Mouse (Mus musculus) Patski (cell line): Measurements from ENCODE around the gene 1700011L22Rik. TPM values are rescaled to one million over a fixed set of nuclear protein-coding genes. Genes with fewer than 3 reads are reported as not detected.

Experiments used
- ATAC-seq: fragments of 100-300 bp; one replicate; pipeline ENCODE4 v1.8.0; 2021
- CTCF ChIA-PET: fragments of 350-600 bp; sonication (Branson Sonifier 250); formaldehyde crosslinking; loops from one replicate; lab custom pipeline; 2022; ENCODE audit warnings: inconsistent platforms; lab: Charles Lee
- POLR2A ChIA-PET: fragments of 350-600 bp; sonication (Branson Sonifier 250); formaldehyde crosslinking; loops from one replicate; lab custom pipeline; 2022; ENCODE audit warnings: antibody characterized with exemption, inconsistent platforms; lab: Charles Lee
- DNase-seq: peaks from one replicate; pipeline ENCODE4 v3.0.0-alpha.2; 2011; ENCODE audit warnings: low read depth, low spot score
- H3K27me3 ChIP-seq: fragments of 371-371 bp; one replicate; pipeline ENCODE4 v1.5.1; 2021
- CTCF ChIP-seq: fragments of 100-300 bp; IDR thresholded peaks from one replicate; pipeline ENCODE4 v1.5.1; 2021
- in situ Hi-C: fragments of 300-500 bp; cut with MboI; formaldehyde crosslinking; loops from 3 replicates; pipeline ENCODE4 v1.11.1; 2018; ENCODE audit warnings: low pct_unique_long_range_greater_than_20kb, mixed read lengths
- polyA plus RNA-seq: library from polyadenylated mRNA; unstranded; gene quantifications from one replicate; pipeline ENCODE4 v1.2.3, GENCODE M21; 2021

The 1700011L22Rik gene
- polyA plus RNA-seq, 1 experiment from 2014 or later: 0.06 TPM

DNA sequence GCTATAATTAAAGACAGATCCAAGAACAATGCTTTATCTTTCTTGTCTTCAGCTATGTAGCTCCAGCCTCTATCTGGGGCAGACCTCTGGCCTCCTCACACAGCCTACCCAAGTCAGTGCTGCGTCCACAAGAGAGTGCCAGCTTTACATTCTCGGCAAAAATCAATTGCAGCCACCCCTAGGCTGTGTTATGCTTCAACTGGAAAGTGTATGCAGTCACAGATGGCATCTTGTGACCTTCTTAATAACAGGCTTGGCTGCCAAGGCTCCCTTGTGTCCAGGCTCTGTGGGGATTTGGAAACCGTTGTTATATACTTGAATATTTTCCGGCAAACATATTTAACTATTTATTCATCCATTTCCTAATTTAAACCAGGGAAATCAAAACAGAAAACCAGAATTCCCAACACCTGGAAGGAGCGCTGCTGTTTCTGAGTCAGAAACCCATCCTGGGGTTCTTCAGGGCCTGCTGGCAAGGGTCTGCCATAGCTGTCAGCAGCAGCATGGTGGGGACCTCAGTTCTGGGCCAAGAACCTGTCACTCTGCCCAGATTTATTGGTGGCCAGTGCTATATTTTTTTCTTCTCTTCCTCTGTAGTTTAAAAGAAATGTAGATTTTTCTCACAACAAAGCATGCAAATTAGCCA is 26.1 kb downstream of the 1700011L22Rik start:
- CTCF ChIA-PET: interaction anchor here (0.9 kb wide), 1 partner anchor 9 kb away, joined by 5 read pairs; no protein-coding TSS in a partner anchor
- POLR2A ChIA-PET: interaction anchor here (0.6 to 1.2 kb wide), 2 partner anchors 9 to 14 kb away, joined by 3 to 4 read pairs; no protein-coding TSS in a partner anchor
- no peak for TF ChIP-seq CTCF
- in situ Hi-C loops: no loop called here
- no peak for DNase-seq
- H3K27me3 ChIP-seq: no peaks in the 10 kb centered on the region
- peak; percentile 54 for ATAC-seq

GRCm38 (mm10) chr8:79211630-79212029 is 36.7 kb downstream of the 1700011L22Rik start:
- ATAC-seq (peak; percentile 6), DNase-seq (peak; percentile 66)
- in situ Hi-C loops: loop anchor here (10.0 kb wide), 1 partner anchor 283 kb away; no protein-coding TSS in a partner anchor
- CTCF ChIA-PET: no interaction called here
- H3K27me3 ChIP-seq: no peaks in the 10 kb centered on the region
- no peak for TF ChIP-seq CTCF
- POLR2A ChIA-PET: interaction anchor here (0.8 kb wide), 1 partner anchor 183 kb away, joined by 3 read pairs; the partner anchor contains the start of gene Zfp827

- POLR2A ChIA-PET: interaction anchor here (0.8 kb wide), 1 partner anchor 48 kb away, joined by 4 read pairs; no protein-coding TSS in a partner anchor
- TF ChIP-seq CTCF: no peak
- in situ Hi-C loops: loop anchor here (10.0 kb wide), 1 partner anchor 285 kb away; no protein-coding TSS in a partner anchor
- H3K27me3 ChIP-seq: no peaks in the 10 kb centered on the region
- DNase-seq: no peak
- CTCF ChIA-PET: no interaction called here
- ATAC-seq: no peak
Measured at GRCm38 (mm10) chr8:79209641-79210358, 38.6 kb downstream of the 1700011L22Rik start.

- ChIA-PET CTCF (no interaction called here), POLR2A (interaction anchor here (0.8 kb wide), 1 partner anchor 47 kb away, joined by 4 read pairs; no protein-coding TSS in a partner anchor)
- peak; percentile 98 for DNase-seq
- no peak for TF ChIP-seq CTCF
- peak; percentile 96 for ATAC-seq
- H3K27me3 ChIP-seq: no peaks in the 10 kb centered on the region
- in situ Hi-C loops: no loop called here
Measured at GRCm38 (mm10) chr8:79208691-79209640, 39.4 kb downstream of the 1700011L22Rik start.

DNA sequence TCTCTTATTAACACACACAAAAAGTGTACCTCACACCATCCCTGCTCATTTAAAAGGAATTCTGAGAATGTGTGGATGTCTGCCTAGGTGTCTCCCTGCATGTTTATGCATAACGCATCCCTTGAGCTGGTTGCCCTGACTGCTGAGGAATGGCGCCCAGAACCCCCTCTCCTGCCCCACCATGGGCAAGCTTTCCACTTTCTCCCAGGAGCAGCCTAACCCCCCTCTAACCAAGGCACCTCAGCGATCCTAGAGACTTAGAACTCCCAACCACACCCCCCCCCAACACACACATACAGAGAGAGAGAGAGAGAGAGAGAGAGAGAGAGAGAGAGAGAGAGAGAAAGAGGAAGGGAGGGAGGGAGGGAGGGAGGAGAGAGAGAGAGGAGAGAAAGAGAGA is 40.2 kb downstream of the 1700011L22Rik start:
- CTCF ChIA-PET: no interaction called here
- H3K27me3 ChIP-seq: no peaks in the 10 kb centered on the region
- POLR2A ChIA-PET: interaction anchor here (0.6 to 1.3 kb wide), 3 partner anchors 14 to 54 kb away, joined by 3 to 4 read pairs (median 3); no protein-coding TSS in a partner anchor
- peak; percentile 10 for ATAC-seq
- peak; percentile 41 for DNase-seq
- no peak for TF ChIP-seq CTCF
- in situ Hi-C loops: no loop called here

- in situ Hi-C loops: no loop called here
- DNase-seq (peak; percentile 62), ATAC-seq (no peak)
Measured at GRCm38 (mm10) chr8:79206895-79207294, 41.5 kb downstream of the 1700011L22Rik start.

GRCm38 (mm10) chr8:79201446-79202147 is 46.8 kb downstream of the 1700011L22Rik start:
- no peak for ATAC-seq
- ChIA-PET CTCF (no interaction called here), POLR2A (no interaction called here)
- no peaks in the 10 kb centered on the region for H3K27me3 ChIP-seq
- in situ Hi-C loops: no loop called here
- DNase-seq: no peak
- TF ChIP-seq CTCF: no peak

More at GRCm38 (mm10) chr8:79206895-79207294, 41.5 kb downstream of the 1700011L22Rik start:
- no peak for TF ChIP-seq CTCF
- CTCF ChIA-PET: no interaction called here
- H3K27me3 ChIP-seq: no peaks in the 10 kb centered on the region
- POLR2A ChIA-PET: interaction anchor here (1.3 kb wide), 1 partner anchor 52 kb away, joined by 3 read pairs; no protein-coding TSS in a partner anchor

DNA sequence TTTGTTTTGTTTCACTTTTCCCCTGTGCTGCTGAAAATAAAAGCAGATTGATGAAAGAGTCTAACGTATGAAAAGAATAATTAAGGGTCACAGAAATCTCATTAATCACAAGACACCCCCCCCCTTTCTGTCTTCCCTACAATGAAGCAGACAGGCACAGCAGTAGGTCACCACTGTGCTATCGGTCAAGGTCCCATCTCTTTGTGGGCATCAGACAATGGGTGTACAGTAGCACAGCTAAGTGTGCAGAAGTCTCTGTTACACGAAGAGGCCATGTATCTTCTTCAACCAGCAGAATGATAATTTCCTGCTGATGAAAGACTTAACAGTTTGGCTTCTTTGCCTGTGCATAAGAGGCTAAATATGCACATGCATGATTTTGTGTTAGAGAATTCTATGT is 49.7 kb downstream of the 1700011L22Rik start:
- POLR2A ChIA-PET: no interaction called here
- no peak for TF ChIP-seq CTCF
- in situ Hi-C loops: no loop called here

GRCm38 (mm10) chr8:79196481-79196880 is 51.9 kb downstream of the 1700011L22Rik start:
- no peak for DNase-seq
- no peak for ATAC-seq
- in situ Hi-C loops: no loop called here
- CTCF ChIA-PET: interaction anchor here (1.4 to 2.3 kb wide), 2 partner anchors 9 to 20 kb away, joined by 3 to 6 read pairs; no protein-coding TSS in a partner anchor
- TF ChIP-seq CTCF: no peak
- H3K27me3 ChIP-seq: no peaks in the 10 kb centered on the region
- POLR2A ChIA-PET: interaction anchor here (0.5 kb wide), 1 partner anchor 12 kb away, joined by 4 read pairs; no protein-coding TSS in a partner anchor

More for the DNA sequence above, 49.7 kb downstream of the 1700011L22Rik start:
- CTCF ChIA-PET: interaction anchor here (2.3 kb wide), 1 partner anchor 12 kb away, joined by 6 read pairs; no protein-coding TSS in a partner anchor
- ATAC-seq: no peak
- no peaks in the 10 kb centered on the region for H3K27me3 ChIP-seq
- no peak for DNase-seq
